Mouse (Mus musculus) liver, postnatal 0 days (tissue): ENCODE measurements around the gene Apoc2.

ENCODE experiments used
- CTCF ChIP-seq: sonication (generic); IDR thresholded peaks from 2 replicates; pipeline ENCODE4 v1.5.1; 2016; ENCODE audit warnings: antibody characterized with exemption, low read depth
- EP300 ChIP-seq: IDR thresholded peaks from 2 replicates; pipeline ENCODE4 v1.6.1; 2016; ENCODE audit warnings: antibody characterized with exemption, low read depth, mild to moderate bottlenecking

- no peak for TF ChIP-seq CTCF
- no peak for TF ChIP-seq EP300
Measured at GRCm38 (mm10) chr7:19718297-19718952, 40.7 kb upstream of the Apoc2 start.
